Mouse (Mus musculus): Measurements from ENCODE around the gene Dnaaf5. TPM values are rescaled to one million over a fixed set of nuclear protein-coding genes. Genes with fewer than 3 reads are reported as not detected.

The Dnaaf5 gene
- total RNA-seq, 1 experiment: 22.8 TPM

GRCm38 (mm10) chr5:139111991-139112390, 38.0 kb upstream of the Dnaaf5 start:
- TF ChIP-seq CHD2 (IDR thresholded peaks at IDR 0.05; ENCODE audit: low read depth, low read length) (no peak), ZNF384 (IDR thresholded peaks at IDR 0.05; ENCODE audit: low read depth, low read length) (no peak), ZC3H11A (IDR thresholded peaks at IDR 0.05; ENCODE audit: borderline replicate concordance, low read depth, low read length) (no peak), MAFK (IDR thresholded peaks at IDR 0.05; ENCODE audit: insufficient read depth, low read depth, low read length) (no peak), HCFC1 (IDR thresholded peaks at IDR 0.05; ENCODE audit: borderline replicate concordance, insufficient read depth, low read length) (no peak)
- Histone ChIP-seq H3K9ac (ENCODE audit: insufficient read depth, low read depth, low read length, poor library complexity, severe bottlenecking) (no peak overlapping the region), H3K36me3 (ENCODE audit: control insufficient read depth, insufficient read depth, low read length, poor library complexity, severe bottlenecking) (no peaks in the 10 kb centered on the region), H3K9me3 (ENCODE audit: control insufficient read depth, insufficient read depth, low read depth, low read length) (no peaks in the 10 kb centered on the region), H3K4me3 (ENCODE audit: insufficient read depth in 1 of 2, low read depth in 1 of 2, low read length in 2 of 2, poor library complexity in 1 of 2, severe bottlenecking in 1 of 2) (no peak overlapping the region), H3K27ac (ENCODE audit: insufficient read depth, low read depth, low read length, poor library complexity, severe bottlenecking) (no peak overlapping the region), H3K4me1 (ENCODE audit: control insufficient read depth in 2 of 2, insufficient read depth in 2 of 2, low read length in 2 of 2, poor library complexity in 1 of 2) (peaks cover 0 to 3% of the 10 kb centered on the region in 2 experiments; a peak in 2 of 4 replicates)
- in situ Hi-C loops (cut with MboI; ENCODE audit: low sequenced_read_pairs in 2 of 2, unreplicated experiment in 2 of 2): no loop called here
- no peak for DNase-seq (ENCODE audit: low read depth, low spot score)

DNA sequence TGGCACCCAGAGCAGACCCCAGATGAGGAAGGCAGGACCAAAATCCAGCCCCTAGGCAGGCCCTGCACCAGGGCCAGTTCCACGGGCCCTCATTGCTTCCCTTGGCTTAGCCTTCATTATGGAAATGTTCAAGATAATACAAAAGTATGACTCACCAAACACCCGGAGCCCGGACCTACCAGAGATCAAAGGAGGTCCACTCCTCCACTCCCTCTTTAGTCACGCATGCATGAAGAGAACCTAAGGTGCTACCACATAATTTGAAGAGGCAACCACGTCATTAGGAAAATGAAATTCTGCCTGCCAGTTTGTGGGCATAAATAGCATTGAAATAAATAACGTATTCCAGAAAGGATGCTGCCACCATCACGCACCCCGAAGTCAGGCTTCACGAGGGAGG, 37.6 kb upstream of the Dnaaf5 start:
- Histone ChIP-seq H3K9me3 (ENCODE audit: control insufficient read depth, insufficient read depth, low read depth, low read length) (no peaks in the 10 kb centered on the region), H3K4me3 (ENCODE audit: insufficient read depth in 1 of 2, low read depth in 1 of 2, low read length in 2 of 2, poor library complexity in 1 of 2, severe bottlenecking in 1 of 2) (no peak overlapping the region), H3K4me1 (ENCODE audit: control insufficient read depth in 2 of 2, insufficient read depth in 2 of 2, low read length in 2 of 2, poor library complexity in 1 of 2) (peaks cover 0 to 3% of the 10 kb centered on the region in 2 experiments; a peak in 2 of 4 replicates), H3K27ac (ENCODE audit: insufficient read depth, low read depth, low read length, poor library complexity, severe bottlenecking) (no peak overlapping the region), H3K36me3 (ENCODE audit: control insufficient read depth, insufficient read depth, low read length, poor library complexity, severe bottlenecking) (no peaks in the 10 kb centered on the region), H3K9ac (ENCODE audit: insufficient read depth, low read depth, low read length, poor library complexity, severe bottlenecking) (no peak overlapping the region)
- no peak for TF ChIP-seq MAFK (IDR thresholded peaks at IDR 0.05; ENCODE audit: insufficient read depth, low read depth, low read length)
- TF ChIP-seq ZC3H11A (IDR thresholded peaks at IDR 0.05; ENCODE audit: borderline replicate concordance, low read depth, low read length): no peak
- no peak for TF ChIP-seq CHD2 (IDR thresholded peaks at IDR 0.05; ENCODE audit: low read depth, low read length)
- TF ChIP-seq ZNF384 (IDR thresholded peaks at IDR 0.05; ENCODE audit: low read depth, low read length): no peak
- no peak for TF ChIP-seq HCFC1 (IDR thresholded peaks at IDR 0.05; ENCODE audit: borderline replicate concordance, insufficient read depth, low read length)
- DNase-seq (ENCODE audit: low read depth, low spot score): no peak
- in situ Hi-C loops (cut with MboI; ENCODE audit: low sequenced_read_pairs in 2 of 2, unreplicated experiment in 2 of 2): no loop called here

DNA sequence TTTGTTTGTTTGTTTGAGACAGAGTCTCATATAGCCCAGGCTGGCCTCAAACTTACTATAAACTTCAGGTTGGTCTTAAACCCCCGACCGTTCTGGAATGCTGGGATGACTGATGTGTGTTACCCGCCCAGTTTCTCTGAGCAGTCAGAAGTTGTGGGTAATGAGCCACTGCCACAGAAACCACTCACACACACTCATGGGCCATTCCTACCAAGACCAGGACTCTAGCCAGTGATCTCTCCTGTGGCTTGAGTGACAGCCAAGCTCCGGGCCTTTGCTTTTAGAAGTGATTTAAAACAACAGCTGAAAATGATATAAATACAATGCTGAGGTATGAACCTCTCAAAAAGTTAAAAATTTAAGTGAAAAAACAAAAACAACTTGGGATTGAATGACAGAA, 35.1 kb upstream of the Dnaaf5 start:
- H3K9ac ChIP-seq (ENCODE audit: insufficient read depth, low read depth, low read length, poor library complexity, severe bottlenecking): no peak overlapping the region
- in situ Hi-C loops (cut with MboI; ENCODE audit: low sequenced_read_pairs in 2 of 2, unreplicated experiment in 2 of 2): no loop called here
- H3K4me3 ChIP-seq (ENCODE audit: insufficient read depth in 1 of 2, low read depth in 1 of 2, low read length in 2 of 2, poor library complexity in 1 of 2, severe bottlenecking in 1 of 2): no peak overlapping the region
- DNase-seq (ENCODE audit: low read depth, low spot score): no peak
- H3K4me1 ChIP-seq (ENCODE audit: control insufficient read depth in 2 of 2, insufficient read depth in 2 of 2, low read length in 2 of 2, poor library complexity in 1 of 2): peaks cover 0 to 2% of the 10 kb centered on the region in 2 experiments; a peak in 2 of 4 replicates
- H3K9me3 ChIP-seq (ENCODE audit: control insufficient read depth, insufficient read depth, low read depth, low read length): no peaks in the 10 kb centered on the region
- no peak overlapping the region for H3K27ac ChIP-seq (ENCODE audit: insufficient read depth, low read depth, low read length, poor library complexity, severe bottlenecking)
- no peaks in the 10 kb centered on the region for H3K36me3 ChIP-seq (ENCODE audit: control insufficient read depth, insufficient read depth, low read length, poor library complexity, severe bottlenecking)
- no peak for TF ChIP-seq MAFK (IDR thresholded peaks at IDR 0.05; ENCODE audit: insufficient read depth, low read depth, low read length)
- no peak for TF ChIP-seq HCFC1 (IDR thresholded peaks at IDR 0.05; ENCODE audit: borderline replicate concordance, insufficient read depth, low read length)
- no peak for TF ChIP-seq ZNF384 (IDR thresholded peaks at IDR 0.05; ENCODE audit: low read depth, low read length)
- no peak for TF ChIP-seq CHD2 (IDR thresholded peaks at IDR 0.05; ENCODE audit: low read depth, low read length)
- no peak for TF ChIP-seq ZC3H11A (IDR thresholded peaks at IDR 0.05; ENCODE audit: borderline replicate concordance, low read depth, low read length)

GRCm38 (mm10) chr5:139115507-139115906, 34.5 kb upstream of the Dnaaf5 start:
- no peak for DNase-seq (ENCODE audit: low read depth, low spot score)
- no peaks in the 10 kb centered on the region for H3K36me3 ChIP-seq (ENCODE audit: control insufficient read depth, insufficient read depth, low read length, poor library complexity, severe bottlenecking)

More at GRCm38 (mm10) chr5:139115507-139115906, 34.5 kb upstream of the Dnaaf5 start:
- no peak overlapping the region for H3K27ac ChIP-seq (ENCODE audit: insufficient read depth, low read depth, low read length, poor library complexity, severe bottlenecking)
- H3K9me3 ChIP-seq (ENCODE audit: control insufficient read depth, insufficient read depth, low read depth, low read length): no peaks in the 10 kb centered on the region
- H3K9ac ChIP-seq (ENCODE audit: insufficient read depth, low read depth, low read length, poor library complexity, severe bottlenecking): no peak overlapping the region
- no peak for TF ChIP-seq MAFK (IDR thresholded peaks at IDR 0.05; ENCODE audit: insufficient read depth, low read depth, low read length)
- no peak for TF ChIP-seq HCFC1 (IDR thresholded peaks at IDR 0.05; ENCODE audit: borderline replicate concordance, insufficient read depth, low read length)
- TF ChIP-seq ZNF384 (IDR thresholded peaks at IDR 0.05; ENCODE audit: low read depth, low read length): no peak
- no peak for TF ChIP-seq ZC3H11A (IDR thresholded peaks at IDR 0.05; ENCODE audit: borderline replicate concordance, low read depth, low read length)
- TF ChIP-seq CHD2 (IDR thresholded peaks at IDR 0.05; ENCODE audit: low read depth, low read length): no peak
- in situ Hi-C loops (cut with MboI; ENCODE audit: low sequenced_read_pairs in 2 of 2, unreplicated experiment in 2 of 2): no loop called here
- no peak overlapping the region for H3K4me3 ChIP-seq (ENCODE audit: insufficient read depth in 1 of 2, low read depth in 1 of 2, low read length in 2 of 2, poor library complexity in 1 of 2, severe bottlenecking in 1 of 2)
- no peaks in the 10 kb centered on the region for H3K4me1 ChIP-seq (ENCODE audit: control insufficient read depth in 2 of 2, insufficient read depth in 2 of 2, low read length in 2 of 2, poor library complexity in 1 of 2)

Measured in ES-E14 (cell line).